Mouse (Mus musculus): ENCODE data around the gene Prnd. TPM values are rescaled to one million over a fixed set of nuclear protein-coding genes. Genes with fewer than 3 reads are reported as not detected.

The Prnd gene
- polyA plus RNA-seq, 1 experiment = 0.87 TPM

- DNase-seq (ENCODE audit: low read depth, low spot score) = no peak
- WGBS = 98% methylated on average over 10 of the region's 10 CpGs
These were observed 14.3 kb upstream of the Prnd start for GRCm38 (mm10) chr2:131936410-131936809.

GRCm38 (mm10) chr2:131939404-131940111 is 11.1 kb upstream of the Prnd start:
- 37% methylated on average over 8 of the region's 8 CpGs for WGBS
- no peak for DNase-seq (ENCODE audit: low read depth, low spot score)

- no peak for DNase-seq (ENCODE audit: low read depth, low spot score)
- 65% methylated on average over 3 of the region's 3 CpGs for WGBS
These were observed 10.2 kb upstream of the Prnd start for GRCm38 (mm10) chr2:131940506-131940905.

- no peak for DNase-seq (ENCODE audit: low read depth, low spot score)
- WGBS = 80% methylated on average over 6 of the region's 6 CpGs
These were observed 9.2 kb upstream of the Prnd start for GRCm38 (mm10) chr2:131941501-131941900.

- WGBS = 15% methylated on average over 1 of the region's 1 CpGs
- DNase-seq (ENCODE audit: low read depth, low spot score) = no peak
These were observed 6.3 kb upstream of the Prnd start for GRCm38 (mm10) chr2:131944370-131944769.

GRCm38 (mm10) chr2:131945225-131945624 is 5.4 kb upstream of the Prnd start:
- no peak for DNase-seq (ENCODE audit: low read depth, low spot score)
- 54% methylated on average over 8 of the region's 8 CpGs for WGBS

- WGBS = 79% methylated on average over 6 of the region's 6 CpGs
- DNase-seq (ENCODE audit: low read depth, low spot score) = no peak
These were observed 4.9 kb upstream of the Prnd start for GRCm38 (mm10) chr2:131945765-131946164.

GRCm38 (mm10) chr2:131946351-131946750 is 4.3 kb upstream of the Prnd start:
- 73% methylated on average over 16 of the region's 16 CpGs for WGBS
- no peak for DNase-seq (ENCODE audit: low read depth, low spot score)

- 72% methylated on average over 3 of the region's 3 CpGs for WGBS
- no peak for DNase-seq (ENCODE audit: low read depth, low spot score)
These were observed 2.5 kb upstream of the Prnd start for GRCm38 (mm10) chr2:131948156-131948555.

GRCm38 (mm10) chr2:131948916-131949639 is 1.6 kb upstream of the Prnd start:
- 68% methylated on average over 11 of the region's 11 CpGs for WGBS
- DNase-seq (ENCODE audit: low read depth, low spot score) = no peak

- DNase-seq (ENCODE audit: low read depth, low spot score) = no peak
- 35% methylated on average over 9 of the region's 9 CpGs for WGBS
These were observed 679 bp upstream of the Prnd start for GRCm38 (mm10) chr2:131949767-131950597.

- WGBS = 52% methylated on average over 2 of the region's 2 CpGs
- DNase-seq (ENCODE audit: low read depth, low spot score) = no peak
These were observed 1.8 kb downstream of the Prnd start for GRCm38 (mm10) chr2:131952456-131952855.

GRCm38 (mm10) chr2:131952961-131953538 is 2.4 kb downstream of the Prnd start:
- DNase-seq (ENCODE audit: low read depth, low spot score) = no peak
- 15% methylated on average over 29 of the region's 29 CpGs for WGBS

GRCm38 (mm10) chr2:131953711-131954110 is 3.0 kb downstream of the Prnd start:
- no peak for DNase-seq (ENCODE audit: low read depth, low spot score)
- WGBS = 89% methylated on average over 4 of the region's 4 CpGs

- peak; percentile 35 for DNase-seq (ENCODE audit: low read depth, low spot score)
- 29% methylated on average over 9 of the region's 9 CpGs for WGBS
These were observed 4.2 kb downstream of the Prnd start for GRCm38 (mm10) chr2:131954835-131955234.

- peak; percentile 36 for DNase-seq (ENCODE audit: low read depth, low spot score)
- WGBS = 5% methylated on average over 17 of the region's 17 CpGs
These were observed 4.6 kb downstream of the Prnd start for GRCm38 (mm10) chr2:131955264-131955663.

- 89% methylated on average over 7 of the region's 7 CpGs for WGBS
- DNase-seq (ENCODE audit: low read depth, low spot score) = no peak
These were observed 5.9 kb downstream of the Prnd start for GRCm38 (mm10) chr2:131956336-131957256.

GRCm38 (mm10) chr2:131957731-131958222 is 7.1 kb downstream of the Prnd start:
- 47% methylated on average over 9 of the region's 9 CpGs for WGBS
- DNase-seq (ENCODE audit: low read depth, low spot score) = no peak

GRCm38 (mm10) chr2:131961671-131962070 is 11.0 kb downstream of the Prnd start:
- 51% methylated on average over 2 of the region's 2 CpGs for WGBS
- no peak for DNase-seq (ENCODE audit: low read depth, low spot score)

Data from large intestine, adult 2 months (tissue).